Mouse (Mus musculus): Measurements from ENCODE around the gene Ddx49. TPM values are rescaled to one million over a fixed set of nuclear protein-coding genes. Genes with fewer than 3 reads are reported as not detected.

Ddx49 gene
- polyA plus RNA-seq, 1 experiment from 2014 or later = 54.1 TPM

- ATAC-seq (ENCODE audit: low FRiP score, low TSS enrichment) = no peak
- no peak overlapping the region for H3K9ac ChIP-seq (replicated peaks; ENCODE audit: low read length)
- no peak overlapping the region for H3K4me2 ChIP-seq (replicated peaks; ENCODE audit: low read depth, low read length)
- H3K27me3 ChIP-seq (ENCODE audit: insufficient read depth, low read length) = no peaks in the 10 kb centered on the region
- H3K9me3 ChIP-seq (ENCODE audit: low read length) = no peaks in the 10 kb centered on the region
- H3K4me1 ChIP-seq (ENCODE audit: insufficient read depth, low read length) = peaks cover 10% of the 10 kb centered on the region
- no peak overlapping the region for H3K27ac ChIP-seq (ENCODE audit: low read length)
- no peak overlapping the region for H3K4me3 ChIP-seq (ENCODE audit: low read length)
- no peaks in the 10 kb centered on the region for H3K36me3 ChIP-seq (ENCODE audit: insufficient read depth, low read length)
These were observed 27.9 kb downstream of the Ddx49 start for GRCm38 (mm10) chr8:70274350-70274749.

GRCm38 (mm10) chr8:70272949-70273348 is 29.3 kb downstream of the Ddx49 start:
- Histone ChIP-seq H3K4me2 (replicated peaks; ENCODE audit: low read depth, low read length) (no peak overlapping the region), H3K27ac (ENCODE audit: low read length) (peak overlapping the region; percentile 35; the same call in 1 of the 2 replicates), H3K9me3 (ENCODE audit: low read length) (no peaks in the 10 kb centered on the region), H3K36me3 (ENCODE audit: insufficient read depth, low read length) (no peaks in the 10 kb centered on the region), H3K4me1 (ENCODE audit: insufficient read depth, low read length) (peaks cover 7% of the 10 kb centered on the region), H3K27me3 (ENCODE audit: insufficient read depth, low read length) (no peaks in the 10 kb centered on the region), H3K9ac (replicated peaks; ENCODE audit: low read length) (no peak overlapping the region; the same call in 1 of the 2 replicates), H3K4me3 (ENCODE audit: low read length) (no peak overlapping the region)
- peak; percentile 43; the same call in 1 of the 2 replicates for ATAC-seq (ENCODE audit: low FRiP score, low TSS enrichment)
- WGBS = 46% methylated on average over 3 of the region's 3 CpGs

GRCm38 (mm10) chr8:70268799-70269565 is 33.3 kb downstream of the Ddx49 start:
- 52% methylated on average over 11 of the region's 11 CpGs for WGBS
- no peak overlapping the region for H3K4me3 ChIP-seq (ENCODE audit: low read length)
- H3K4me1 ChIP-seq (ENCODE audit: insufficient read depth, low read length) = peaks cover 6% of the 10 kb centered on the region; the same call in 1 of the 2 replicates
- H3K9me3 ChIP-seq (ENCODE audit: low read length) = no peaks in the 10 kb centered on the region
- H3K27ac ChIP-seq (ENCODE audit: low read length) = no peak overlapping the region
- no peak overlapping the region for H3K4me2 ChIP-seq (replicated peaks; ENCODE audit: low read depth, low read length)
- ATAC-seq (ENCODE audit: low FRiP score, low TSS enrichment) = no peak
- H3K36me3 ChIP-seq (ENCODE audit: insufficient read depth, low read length) = peaks cover 9% of the 10 kb centered on the region
- H3K27me3 ChIP-seq (ENCODE audit: insufficient read depth, low read length) = no peaks in the 10 kb centered on the region
- H3K9ac ChIP-seq (replicated peaks; ENCODE audit: low read length) = no peak overlapping the region

GRCm38 (mm10) chr8:70268311-70268710 is 34.0 kb downstream of the Ddx49 start:
- 76% methylated on average over 5 of the region's 5 CpGs for WGBS
- Histone ChIP-seq H3K4me3 (ENCODE audit: low read length) (no peak overlapping the region), H3K4me2 (replicated peaks; ENCODE audit: low read depth, low read length) (no peak overlapping the region), H3K36me3 (ENCODE audit: insufficient read depth, low read length) (peaks cover 15% of the 10 kb centered on the region), H3K9me3 (ENCODE audit: low read length) (no peaks in the 10 kb centered on the region), H3K27ac (ENCODE audit: low read length) (no peak overlapping the region), H3K9ac (replicated peaks; ENCODE audit: low read length) (no peak overlapping the region), H3K27me3 (ENCODE audit: insufficient read depth, low read length) (no peaks in the 10 kb centered on the region), H3K4me1 (ENCODE audit: insufficient read depth, low read length) (peaks cover 6% of the 10 kb centered on the region; the same call in 1 of the 2 replicates)
- no peak for ATAC-seq (ENCODE audit: low FRiP score, low TSS enrichment)

- H3K4me3 ChIP-seq (ENCODE audit: low read length) = no peak overlapping the region
- H3K9ac ChIP-seq (replicated peaks; ENCODE audit: low read length) = no peak overlapping the region
- no peak overlapping the region for H3K4me2 ChIP-seq (replicated peaks; ENCODE audit: low read depth, low read length)
- no peak for ATAC-seq (ENCODE audit: low FRiP score, low TSS enrichment)
- peaks cover 22% of the 10 kb centered on the region for H3K36me3 ChIP-seq (ENCODE audit: insufficient read depth, low read length)
- no peaks in the 10 kb centered on the region for H3K27me3 ChIP-seq (ENCODE audit: insufficient read depth, low read length)
- H3K9me3 ChIP-seq (ENCODE audit: low read length) = no peaks in the 10 kb centered on the region
- H3K4me1 ChIP-seq (ENCODE audit: insufficient read depth, low read length) = peaks cover under 1% of the 10 kb centered on the region; the same call in 1 of the 2 replicates
- no peak overlapping the region for H3K27ac ChIP-seq (ENCODE audit: low read length)
- 83% methylated on average over 3 of the region's 3 CpGs for WGBS
These were observed 34.6 kb downstream of the Ddx49 start for GRCm38 (mm10) chr8:70267674-70268073.

- H3K4me2 ChIP-seq (replicated peaks; ENCODE audit: low read depth, low read length) = no peak overlapping the region
- peaks cover 92% of the 10 kb centered on the region for H3K36me3 ChIP-seq (ENCODE audit: insufficient read depth, low read length)
- H3K4me1 ChIP-seq (ENCODE audit: insufficient read depth, low read length) = no peaks in the 10 kb centered on the region
- H3K27ac ChIP-seq (ENCODE audit: low read length) = no peak overlapping the region
- no peak overlapping the region for H3K9ac ChIP-seq (replicated peaks; ENCODE audit: low read length)
- ATAC-seq (ENCODE audit: low FRiP score, low TSS enrichment) = no peak
- H3K9me3 ChIP-seq (ENCODE audit: low read length) = no peaks in the 10 kb centered on the region
- WGBS = 90% methylated on average over 2 of the region's 2 CpGs
- no peaks in the 10 kb centered on the region for H3K27me3 ChIP-seq (ENCODE audit: insufficient read depth, low read length)
- no peak overlapping the region for H3K4me3 ChIP-seq (ENCODE audit: low read length)
These were observed 43.2 kb downstream of the Ddx49 start for GRCm38 (mm10) chr8:70259043-70259442.

- Histone ChIP-seq H3K4me2 (replicated peaks; ENCODE audit: low read depth, low read length) (no peak overlapping the region), H3K4me3 (ENCODE audit: low read length) (no peak overlapping the region), H3K27me3 (ENCODE audit: insufficient read depth, low read length) (no peaks in the 10 kb centered on the region), H3K9me3 (ENCODE audit: low read length) (no peaks in the 10 kb centered on the region), H3K27ac (ENCODE audit: low read length) (no peak overlapping the region), H3K9ac (replicated peaks; ENCODE audit: low read length) (no peak overlapping the region), H3K4me1 (ENCODE audit: insufficient read depth, low read length) (no peaks in the 10 kb centered on the region), H3K36me3 (ENCODE audit: insufficient read depth, low read length) (peaks cover 92% of the 10 kb centered on the region)
- WGBS = 91% methylated on average over 5 of the region's 5 CpGs
- ATAC-seq (ENCODE audit: low FRiP score, low TSS enrichment) = no peak
These were observed 43.7 kb downstream of the Ddx49 start for GRCm38 (mm10) chr8:70258600-70258999.

GRCm38 (mm10) chr8:70257456-70257855 is 44.8 kb downstream of the Ddx49 start:
- H3K9me3 ChIP-seq (ENCODE audit: low read length) = no peaks in the 10 kb centered on the region
- H3K4me3 ChIP-seq (ENCODE audit: low read length) = no peak overlapping the region
- H3K4me2 ChIP-seq (replicated peaks; ENCODE audit: low read depth, low read length) = no peak overlapping the region
- H3K27me3 ChIP-seq (ENCODE audit: insufficient read depth, low read length) = no peaks in the 10 kb centered on the region
- ATAC-seq (ENCODE audit: low FRiP score, low TSS enrichment) = no peak
- no peak overlapping the region for H3K27ac ChIP-seq (ENCODE audit: low read length)
- WGBS = 52% methylated on average over 3 of the region's 3 CpGs
- no peaks in the 10 kb centered on the region for H3K4me1 ChIP-seq (ENCODE audit: insufficient read depth, low read length)
- H3K36me3 ChIP-seq (ENCODE audit: insufficient read depth, low read length) = peaks cover 92% of the 10 kb centered on the region
- H3K9ac ChIP-seq (replicated peaks; ENCODE audit: low read length) = no peak overlapping the region

GRCm38 (mm10) chr8:70254628-70255027 is 47.7 kb downstream of the Ddx49 start:
- no peak for ATAC-seq (ENCODE audit: low FRiP score, low TSS enrichment)
- WGBS = 69% methylated on average over 1 of the region's 1 CpGs
- Histone ChIP-seq H3K36me3 (ENCODE audit: insufficient read depth, low read length) (peaks cover 90% of the 10 kb centered on the region), H3K27ac (ENCODE audit: low read length) (no peak overlapping the region), H3K9me3 (ENCODE audit: low read length) (no peaks in the 10 kb centered on the region), H3K9ac (replicated peaks; ENCODE audit: low read length) (no peak overlapping the region), H3K27me3 (ENCODE audit: insufficient read depth, low read length) (no peaks in the 10 kb centered on the region), H3K4me3 (ENCODE audit: low read length) (no peak overlapping the region), H3K4me1 (ENCODE audit: insufficient read depth, low read length) (no peaks in the 10 kb centered on the region), H3K4me2 (replicated peaks; ENCODE audit: low read depth, low read length) (no peak overlapping the region)

- H3K4me1 ChIP-seq (ENCODE audit: insufficient read depth, low read length) = no peaks in the 10 kb centered on the region
- ATAC-seq (ENCODE audit: low FRiP score, low TSS enrichment) = no peak
- H3K27me3 ChIP-seq (ENCODE audit: insufficient read depth, low read length) = no peaks in the 10 kb centered on the region
- H3K9me3 ChIP-seq (ENCODE audit: low read length) = no peaks in the 10 kb centered on the region
- H3K4me3 ChIP-seq (ENCODE audit: low read length) = no peak overlapping the region
- H3K27ac ChIP-seq (ENCODE audit: low read length) = no peak overlapping the region
- 92% methylated on average over 3 of the region's 3 CpGs for whole genome bisulfite sequencing
- no peak overlapping the region for H3K9ac ChIP-seq (replicated peaks; ENCODE audit: low read length)
- H3K4me2 ChIP-seq (replicated peaks; ENCODE audit: low read depth, low read length) = no peak overlapping the region
- peaks cover 67% of the 10 kb centered on the region for H3K36me3 ChIP-seq (ENCODE audit: insufficient read depth, low read length)
These were observed 54.4 kb downstream of the Ddx49 start for GRCm38 (mm10) chr8:70247841-70248240.
